Mouse (Mus musculus) liver, adult 2 months (tissue): ENCODE measurements around the gene Nynrin. TPM values are rescaled to one million over a fixed set of nuclear protein-coding genes. Genes with fewer than 3 reads are reported as not detected.

Experiments
- DNase-seq: peaks from one replicate; pipeline ENCODE4 v3.0.0-alpha.2; 2011; ENCODE audit warnings: low read depth, low spot score; ENCODE audit errors: extremely low read depth
- H3K27ac ChIP-seq: fragments of 200-500 bp; replicated peaks from 2 replicates; pipeline ENCODE4 v1.5.1; 2012; ENCODE audit warnings: low read depth, mild to moderate bottlenecking, control low read depth, inconsistent platforms, low read length; ENCODE audit not compliant: insufficient read depth
- H3K27me3 ChIP-seq: fragments of 200-500 bp; 2 replicates; pipeline ENCODE4 v1.6.1; 2012; ENCODE audit warnings: mild to moderate bottlenecking, moderate library complexity, low read length, inconsistent platforms; ENCODE audit not compliant: control insufficient read depth, insufficient read depth
- H3K36me3 ChIP-seq: fragments of 200-500 bp; 2 replicates; pipeline ENCODE4 v1.6.1; 2012; ENCODE audit warnings: low read length, inconsistent platforms; ENCODE audit not compliant: control insufficient read depth, insufficient read depth
- H3K4me1 ChIP-seq: fragments of 200-500 bp; 2 replicates; pipeline ENCODE4 v1.6.1; 2011; ENCODE audit warnings: low read length; ENCODE audit not compliant: control insufficient read depth, insufficient read depth
- H3K4me3 ChIP-seq: fragments of 200-500 bp; 2 replicates; pipeline ENCODE4 v1.5.1; 2011; ENCODE audit warnings: low read depth, mild to moderate bottlenecking, control low read depth, low read length, moderate library complexity; ENCODE audit not compliant: insufficient read depth
- H3K79me2 ChIP-seq: fragments of 200-500 bp; 2 replicates; pipeline ENCODE4 v1.6.1; 2012; ENCODE audit warnings: inconsistent platforms, mild to moderate bottlenecking, low read length, moderate library complexity; ENCODE audit not compliant: control insufficient read depth, insufficient read depth
- H3K9ac ChIP-seq: fragments of 200-500 bp; 2 replicates; pipeline ENCODE4 v1.6.1; 2012; ENCODE audit warnings: low read depth, mild to moderate bottlenecking, control low read depth, inconsistent platforms, low read length
- CTCF ChIP-seq: fragments of 200-500 bp; IDR thresholded peaks from 2 replicates; pipeline ENCODE4 v1.5.1; 2011; ENCODE audit warnings: low read depth, low read length, control low read depth
- POLR2A ChIP-seq: fragments of 200-500 bp; IDR thresholded peaks from 2 replicates; pipeline ENCODE4 v1.6.1; 2011; ENCODE audit warnings: low read length, control low read depth; ENCODE audit not compliant: insufficient read depth; ENCODE audit errors: extremely low read depth
- WGBS: fragments of 180-500 bp; shearing (Covaris S2); methylation state at CpG from one replicate; pipeline ENCODE4 v1.1.7; 2018; 5-methylcytosine and 5-hydroxymethylcytosine counted together
- polyA plus RNA-seq: library from polyadenylated mRNA; depleted of rRNA; stranded (reverse); fragments of >200 nt; gene quantifications from 2 replicates; pipeline ENCODE4 v1.2.3, GENCODE M21; 2012
- total RNA-seq: library from RNA; depleted of rRNA; stranded (reverse); fragments of >200 nt; gene quantifications from 2 replicates; pipeline ENCODE4 v1.2.3, GENCODE M21; 2014

Gene Nynrin
- total and polyA plus RNA-seq, 2 experiments = 0.65 to 0.71 TPM

DNA sequence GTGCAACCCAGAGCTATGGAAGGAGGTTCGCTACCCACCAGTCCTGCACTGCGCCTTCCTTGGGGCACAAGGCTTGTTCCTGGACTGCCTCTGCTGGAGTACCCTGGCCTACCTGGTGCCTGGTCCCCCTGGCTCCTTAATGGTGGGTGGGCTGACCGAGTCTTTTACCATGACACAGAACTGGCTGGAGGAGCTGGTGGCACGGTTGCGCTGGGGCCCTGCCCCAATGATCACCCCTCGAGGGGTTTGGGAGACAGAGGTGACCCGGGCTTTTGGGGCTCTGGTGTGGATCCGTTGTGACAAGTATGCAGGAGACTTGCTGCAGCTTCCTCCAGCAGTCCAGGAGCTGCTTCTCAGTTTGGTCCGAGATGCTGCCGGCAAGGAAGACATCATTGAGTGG is 9.2 kb downstream of the Nynrin start:
- DNase-seq = no peak
- no peaks in the 10 kb centered on the region for H3K4me1 ChIP-seq
- no peak for TF ChIP-seq CTCF
- no peak for TF ChIP-seq POLR2A
- no peak overlapping the region for H3K9ac ChIP-seq
- H3K27ac ChIP-seq = no peak overlapping the region
- H3K4me3 ChIP-seq = no peak overlapping the region
- no peaks in the 10 kb centered on the region for H3K36me3 ChIP-seq
- no peaks in the 10 kb centered on the region for H3K27me3 ChIP-seq
- 94% methylated on average over 10 of the region's 10 CpGs for WGBS
- H3K79me2 ChIP-seq = no peaks in the 10 kb centered on the region

GRCm38 (mm10) chr14:55863773-55864172 is 10.0 kb downstream of the Nynrin start:
- H3K36me3 ChIP-seq = no peaks in the 10 kb centered on the region
- H3K27ac ChIP-seq = no peak overlapping the region
- H3K27me3 ChIP-seq = no peaks in the 10 kb centered on the region
- no peaks in the 10 kb centered on the region for H3K79me2 ChIP-seq
- H3K4me3 ChIP-seq = no peak overlapping the region
- TF ChIP-seq CTCF (peak; percentile 96), POLR2A (no peak)
- DNase-seq = peak; percentile 33
- no peaks in the 10 kb centered on the region for H3K4me1 ChIP-seq
- 24% methylated on average over 7 of the region's 7 CpGs for WGBS
- no peak overlapping the region for H3K9ac ChIP-seq

DNA sequence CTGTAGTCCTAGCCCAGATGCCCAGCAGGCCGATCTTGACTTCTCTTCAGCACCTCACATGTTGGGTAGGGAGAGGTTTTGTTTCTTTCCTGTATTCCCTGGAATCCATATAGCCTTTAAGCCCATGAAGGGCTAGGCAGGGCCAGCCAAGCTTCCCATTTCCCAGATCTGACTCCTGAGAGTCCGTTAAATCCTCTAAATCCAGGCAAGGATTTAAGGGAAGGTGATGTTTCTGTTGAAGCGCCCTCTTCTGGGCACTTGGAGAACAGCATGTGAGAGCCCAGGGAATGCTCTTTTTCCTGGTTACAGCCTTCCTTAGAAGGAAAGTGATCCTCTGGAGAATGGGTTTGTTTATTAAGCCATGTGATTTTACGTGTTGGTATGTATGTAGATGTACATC is 13.2 kb downstream of the Nynrin start:
- Histone ChIP-seq H3K4me3 (no peak overlapping the region), H3K27me3 (no peaks in the 10 kb centered on the region), H3K9ac (no peak overlapping the region), H3K36me3 (no peaks in the 10 kb centered on the region), H3K4me1 (no peaks in the 10 kb centered on the region), H3K79me2 (no peaks in the 10 kb centered on the region), H3K27ac (no peak overlapping the region)
- 36% methylated on average over 4 of the region's 4 CpGs for WGBS
- peak; percentile 58; the same call in 1 of the 2 replicates for TF ChIP-seq CTCF
- TF ChIP-seq POLR2A = no peak
- peak; percentile 29 for DNase-seq

GRCm38 (mm10) chr14:55868230-55869026 is 14.6 kb downstream of the Nynrin start:
- no peak overlapping the region for H3K4me3 ChIP-seq
- no peak overlapping the region for H3K9ac ChIP-seq
- DNase-seq = no peak
- no peaks in the 10 kb centered on the region for H3K36me3 ChIP-seq
- no peaks in the 10 kb centered on the region for H3K27me3 ChIP-seq
- no peak overlapping the region for H3K27ac ChIP-seq
- TF ChIP-seq CTCF = no peak
- TF ChIP-seq POLR2A = no peak
- 85% methylated on average over 14 of the region's 14 CpGs for WGBS
- H3K79me2 ChIP-seq = no peaks in the 10 kb centered on the region
- no peaks in the 10 kb centered on the region for H3K4me1 ChIP-seq

- WGBS = 96% methylated on average over 6 of the region's 6 CpGs
- no peak for DNase-seq
- no peak for TF ChIP-seq CTCF
- TF ChIP-seq POLR2A = no peak
- H3K4me3 ChIP-seq = no peak overlapping the region
- no peaks in the 10 kb centered on the region for H3K27me3 ChIP-seq
- no peaks in the 10 kb centered on the region for H3K79me2 ChIP-seq
- H3K36me3 ChIP-seq = no peaks in the 10 kb centered on the region
- no peak overlapping the region for H3K9ac ChIP-seq
- no peak overlapping the region for H3K27ac ChIP-seq
- H3K4me1 ChIP-seq = no peaks in the 10 kb centered on the region; the same call in 1 of the 2 replicates
Measured at GRCm38 (mm10) chr14:55869538-55869937, 15.7 kb downstream of the Nynrin start.

DNA sequence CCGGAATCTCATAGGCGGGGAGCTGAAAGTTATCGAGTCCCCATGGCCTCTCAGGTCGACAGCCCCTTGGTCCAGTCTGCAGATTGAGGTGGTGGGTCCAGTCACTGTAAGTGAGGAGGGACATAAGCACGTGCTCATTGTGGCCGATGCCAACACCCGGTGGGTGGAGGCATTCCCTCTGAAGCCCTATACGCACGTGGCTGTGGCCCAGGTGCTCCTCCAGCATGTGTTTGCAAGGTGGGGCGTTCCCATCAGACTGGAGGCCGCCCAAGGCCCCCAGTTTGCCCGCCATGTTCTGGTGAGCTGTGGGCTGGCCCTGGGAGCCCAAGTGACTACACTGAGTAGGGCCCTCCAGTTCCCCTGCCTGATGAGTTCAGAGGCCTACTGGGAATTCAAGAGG is 18.2 kb downstream of the Nynrin start:
- H3K27ac ChIP-seq = no peak overlapping the region
- H3K36me3 ChIP-seq = no peaks in the 10 kb centered on the region
- H3K27me3 ChIP-seq = no peaks in the 10 kb centered on the region
- H3K4me3 ChIP-seq = no peak overlapping the region
- H3K79me2 ChIP-seq = no peaks in the 10 kb centered on the region
- no peaks in the 10 kb centered on the region; the same call in 1 of the 2 replicates for H3K4me1 ChIP-seq
- H3K9ac ChIP-seq = no peak overlapping the region
- WGBS = 87% methylated on average over 12 of the region's 12 CpGs
- no peak for TF ChIP-seq POLR2A
- no peak for TF ChIP-seq CTCF
- DNase-seq = no peak
